8 mouse cellular contexts compared by ENCODE assay signal in genomic region chr3:95972251-95972872, GRCm38 (mm10). TPM values are rescaled to one million over a fixed set of nuclear protein-coding genes. Genes with fewer than 3 reads are reported as not detected.
DNase-seq lines count a peak whose midpoint lies in the region; ATAC-seq and TF ChIP-seq lines count a peak whose summit lies in the region.

No protein-coding gene starts in this region.

- no peak for TF ChIP-seq CTCF in liver, adult 2 months (IDR thresholded peaks at IDR 0.05; ENCODE audit: low read depth, low read length)
- TF ChIP-seq CTCF in intestine, postnatal 0 days (IDR thresholded peaks at IDR 0.05; ENCODE audit: low read depth) = no peak

- no peaks in the 10 kb centered on the region for H3K79me2 ChIP-seq in liver, adult 2 months (ENCODE audit: control insufficient read depth, insufficient read depth, low read length)

- H3K9ac ChIP-seq in liver, adult 2 months (ENCODE audit: low read depth, low read length) = no peak overlapping the region
- peak overlapping the region; percentile 69 for H3K9ac ChIP-seq in embryonic facial prominence, embryonic 13.5 days
- no peak overlapping the region for H3K9ac ChIP-seq in intestine, postnatal 0 days (ENCODE audit: low read depth, low read length)
- 0 out of 2 replicates have a peak overlapping the region, but pooled peaks have one; percentile 41 for H3K9ac ChIP-seq in neural tube, embryonic 12.5 days

- H3K4me2 ChIP-seq in embryonic facial prominence, embryonic 13.5 days = peak overlapping the region; percentile 74
- H3K4me2 ChIP-seq in intestine, postnatal 0 days (replicated peaks; ENCODE audit: low read depth) = peak overlapping the region; percentile 53
- H3K4me2 ChIP-seq in neural tube, embryonic 12.5 days (replicated peaks) = peak overlapping the region; percentile 52

- H3K4me1 ChIP-seq in liver, adult 2 months (ENCODE audit: control insufficient read depth, insufficient read depth, low read length) = no peaks in the 10 kb centered on the region
- peaks cover 15% of the 10 kb centered on the region for H3K4me1 ChIP-seq in embryonic facial prominence, embryonic 13.5 days
- H3K4me1 ChIP-seq in intestine, postnatal 0 days (replicated peaks; ENCODE audit: control insufficient read depth, insufficient read depth, low read length) = no peaks in the 10 kb centered on the region
- H3K4me1 ChIP-seq in neural tube, embryonic 12.5 days = peaks cover 19% of the 10 kb centered on the region; the same call in 1 of the 2 replicates

- peak; percentile 15 for DNase-seq in liver, adult 2 months (ENCODE audit: extremely low read depth, low read depth, low spot score)
- DNase-seq in liver = no peak
- DNase-seq in frontal cortex, postnatal 10 days (ENCODE audit: low spot score in 2 of 2) = no peak
- DNase-seq in yolk sac, embryonic 10.5 days (ENCODE audit: low spot score) = no peak
- no peak for DNase-seq in adrenal gland, postnatal 4 days (ENCODE audit: low spot score in 2 of 2)

- H3K27ac ChIP-seq in liver, adult 2 months (replicated peaks; ENCODE audit: insufficient read depth, low read depth, low read length) = no peak overlapping the region
- H3K27ac ChIP-seq in embryonic facial prominence, embryonic 13.5 days = peak overlapping the region; percentile 62; the same call in 1 of the 2 replicates
- no peak overlapping the region for H3K27ac ChIP-seq in intestine, postnatal 0 days (ENCODE audit: low read depth, low read length)
- no peak overlapping the region for H3K27ac ChIP-seq in neural tube, embryonic 12.5 days

- H3K9me3 ChIP-seq in embryonic facial prominence, embryonic 13.5 days = no peaks in the 10 kb centered on the region
- no peaks in the 10 kb centered on the region for H3K9me3 ChIP-seq in intestine, postnatal 0 days (ENCODE audit: control insufficient read depth)
- H3K9me3 ChIP-seq in neural tube, embryonic 12.5 days = no peaks in the 10 kb centered on the region

- H3K4me3 ChIP-seq in liver, adult 2 months (ENCODE audit: insufficient read depth, low read depth, low read length) = no peak overlapping the region
- H3K4me3 ChIP-seq in embryonic facial prominence, embryonic 13.5 days = peak overlapping the region; percentile 40
- peak overlapping the region; percentile 13 for H3K4me3 ChIP-seq in intestine, postnatal 0 days (ENCODE audit: low read depth, low read length)
- no peak overlapping the region for H3K4me3 ChIP-seq in neural tube, embryonic 12.5 days

- ATAC-seq in embryonic facial prominence, embryonic 13.5 days (ENCODE audit: insufficient number of reproducible peaks, insufficient read depth, low FRiP score, low TSS enrichment, low read depth) = no peak
- no peak for ATAC-seq in intestine, postnatal 0 days
- ATAC-seq in neural tube, embryonic 12.5 days (ENCODE audit: low FRiP score, low read depth) = no peak

- no peak for TF ChIP-seq POLR2A in liver, adult 2 months (IDR thresholded peaks at IDR 0.05; ENCODE audit: extremely low read depth, insufficient read depth, low read length)

- 77% methylated on average over 12 of the region's 12 CpGs for WGBS in liver, adult 2 months
- WGBS in embryonic facial prominence, embryonic 13.5 days = 64% methylated on average over 12 of the region's 12 CpGs
- WGBS in intestine, postnatal 0 days = 78% methylated on average over 12 of the region's 12 CpGs
- WGBS in neural tube, embryonic 12.5 days = 69% methylated on average over 12 of the region's 12 CpGs

- H3K36me3 ChIP-seq in liver, adult 2 months (ENCODE audit: control insufficient read depth, insufficient read depth, low read length) = no peaks in the 10 kb centered on the region
- no peaks in the 10 kb centered on the region for H3K36me3 ChIP-seq in embryonic facial prominence, embryonic 13.5 days
- H3K36me3 ChIP-seq in intestine, postnatal 0 days (ENCODE audit: control insufficient read depth, insufficient read depth) = no peaks in the 10 kb centered on the region
- no peaks in the 10 kb centered on the region for H3K36me3 ChIP-seq in neural tube, embryonic 12.5 days

- peaks cover 7% of the 10 kb centered on the region; the same call in 1 of the 2 replicates for H3K27me3 ChIP-seq in liver, adult 2 months (ENCODE audit: control insufficient read depth, insufficient read depth, low read length)
- H3K27me3 ChIP-seq in embryonic facial prominence, embryonic 13.5 days = peaks cover 13% of the 10 kb centered on the region
- peaks cover 8% of the 10 kb centered on the region for H3K27me3 ChIP-seq in intestine, postnatal 0 days (replicated peaks; ENCODE audit: control insufficient read depth, insufficient read depth, low read length)
- H3K27me3 ChIP-seq in neural tube, embryonic 12.5 days (replicated peaks) = no peaks in the 10 kb centered on the region

RNA-seq across cellular contexts. Expression of gene Plekho1, which starts 23.4 kb away (rescaled TPM):
- 5.2 and 6.8 TPM in 2 replicates for total RNA-seq in liver, adult 2 months (2014; rRNA removed)
- polyA plus RNA-seq in liver, adult 2 months (2012; rRNA removed) = 4.6 and 8.0 TPM in 2 replicates
- 41.2 and 47.7 TPM in 2 replicates for polyA plus RNA-seq in embryonic facial prominence, embryonic 13.5 days (2015; fragmentation: Nextera tagmentation; extraction: Ambion mirVana)
- 18.9 and 23.8 TPM in 2 replicates for polyA plus RNA-seq in intestine, postnatal 0 days (2015; fragmentation: Nextera tagmentation; extraction: Ambion mirVana)
- 90.0 and 91.9 TPM in 2 replicates for polyA plus RNA-seq in neural tube, embryonic 12.5 days (2016; fragmentation: Nextera tagmentation; extraction: Ambion mirVana)
- 10 to 100 TPM; 38.5 to 41.6 TPM for total RNA-seq in adrenal gland, postnatal 4 days (2021)

RNA-seq across cellular contexts. Expression of gene Anp32e, which starts 43.3 kb away (rescaled TPM):
- 8.5 and 11.7 TPM in 2 replicates for total RNA-seq in liver, adult 2 months (2014; rRNA removed)
- polyA plus RNA-seq in liver, adult 2 months (2012; rRNA removed) = 3.7 and 3.8 TPM in 2 replicates
- 241 and 251 TPM in 2 replicates for polyA plus RNA-seq in embryonic facial prominence, embryonic 13.5 days (2015; fragmentation: Nextera tagmentation; extraction: Ambion mirVana)
- polyA plus RNA-seq in intestine, postnatal 0 days (2015; fragmentation: Nextera tagmentation; extraction: Ambion mirVana) = 71.7 and 75.1 TPM in 2 replicates
- 277 and 278 TPM in 2 replicates for polyA plus RNA-seq in neural tube, embryonic 12.5 days (2016; fragmentation: Nextera tagmentation; extraction: Ambion mirVana)
- 100 to 1,000 TPM; 145 to 146 TPM for total RNA-seq in adrenal gland, postnatal 4 days (2021)

Comparison
In these comparisons a context has a peak if more than half of its experiments do, and no peak if none do; other contexts are left out.
1. H3K4me3 ChIP-seq: peak in embryonic facial prominence, embryonic 13.5 days (single experiment) and intestine, postnatal 0 days (single experiment); none in liver, adult 2 months (single experiment) and neural tube, embryonic 12.5 days (single experiment).
2. H3K9ac ChIP-seq: peak in embryonic facial prominence, embryonic 13.5 days (single experiment) and neural tube, embryonic 12.5 days (single experiment); none in liver, adult 2 months (single experiment) and intestine, postnatal 0 days (single experiment).
3. RNA of gene Anp32e, which starts 43.3 kb away (polyA plus RNA-seq): 277 to 278 TPM in neural tube, embryonic 12.5 days, 241 to 251 TPM in embryonic facial prominence, embryonic 13.5 days and 71.7 to 75.1 TPM in intestine, postnatal 0 days; 3.7 to 3.8 TPM in liver, adult 2 months; every median in the first group is over 10 times any median in the second.
4. Peak in every context shown above with its lines, with median percentiles within 50 percentile points of each other: H3K4me2 ChIP-seq.